Mouse (Mus musculus) T-helper 17 cell (primary cell): Measurements from ENCODE around the gene Olfr1024.

Source experiments
- in situ Hi-C, 2 experiments: fragments of 300-600 bp; cut with MboI, MseI; formaldehyde crosslinking; loops; 1 replicate in 1 of 2; 2 replicates in 1 of 2; pipeline ENCODE4 v1.15.1; 2025; ENCODE audit warnings: high pct_unique_total_duplicates in 2 of 2

Olfr1024 gene

GRCm38 (mm10) chr2:85904952-85905351 lies at the start of gene Olfr1024:
Olfr1024 (minus strand) TSS chr2:85905052.
- in situ Hi-C loops = no loop called here

GRCm38 (mm10) chr2:85950137-85950536 lies 45.3 kb upstream of the Olfr1024 start, which contains the start of gene Olfr1028:
Olfr1028 (plus strand) TSS chr2:85950437.
- in situ Hi-C loops = no loop called here

- in situ Hi-C loops = no loop called here
These were observed 16.4 kb upstream of the Olfr1024 start, which contains the start of gene Olfr1026 for GRCm38 (mm10) chr2:85921258-85921657. Olfr1026 (plus strand) TSS chr2:85921558.

- in situ Hi-C loops = no loop called here
These were observed 10.0 kb upstream of the Olfr1024 start, which contains the start of gene Olfr1025-ps1 for GRCm38 (mm10) chr2:85914893-85915292. Olfr1025-ps1 (plus strand) TSS chr2:85915193.

- in situ Hi-C loops = no loop called here
These were observed 8.3 kb upstream of the Olfr1024 start for GRCm38 (mm10) chr2:85913197-85913596.

- in situ Hi-C loops = no loop called here
These were observed 19.5 kb downstream of the Olfr1024 start, which contains the start of gene Olfr1023 for GRCm38 (mm10) chr2:85885340-85885739. Olfr1023 (plus strand) TSS chr2:85885640.

- in situ Hi-C loops = no loop called here
These were observed 36.6 kb downstream of the Olfr1024 start, which contains the start of gene Olfr1022 for GRCm38 (mm10) chr2:85868294-85868693. Olfr1022 (plus strand) TSS chr2:85868594.
